Mouse (Mus musculus): ENCODE measurements at regions not wholly inside any gene's neighbourhood (a gene's known extent, or its start where the extent isn't known, plus 50 kb on each side); places are given as distances from the start of the nearest gene placed in this dataset.

DNA sequence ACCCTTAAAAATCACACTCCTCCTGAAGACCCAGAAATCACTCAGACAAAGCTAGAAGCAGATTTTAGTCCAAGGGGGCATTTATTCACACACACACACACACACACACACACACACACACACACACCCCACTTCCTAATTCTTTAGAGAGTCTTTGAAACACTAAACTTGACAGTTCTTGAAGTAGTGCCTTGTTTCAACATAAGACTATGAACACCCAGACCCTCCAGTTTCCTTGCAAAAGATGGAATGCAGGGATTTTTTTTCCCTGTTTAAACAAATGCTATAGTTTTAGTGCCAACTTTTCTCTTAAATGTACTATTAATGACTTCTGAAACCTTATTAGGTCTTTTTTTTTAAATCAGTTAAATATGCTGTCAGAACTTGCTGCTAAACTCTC is 279.2 kb upstream of the Fat1 start:
- DNase-seq (ENCODE audit: low read depth, low spot score): no peak

DNA sequence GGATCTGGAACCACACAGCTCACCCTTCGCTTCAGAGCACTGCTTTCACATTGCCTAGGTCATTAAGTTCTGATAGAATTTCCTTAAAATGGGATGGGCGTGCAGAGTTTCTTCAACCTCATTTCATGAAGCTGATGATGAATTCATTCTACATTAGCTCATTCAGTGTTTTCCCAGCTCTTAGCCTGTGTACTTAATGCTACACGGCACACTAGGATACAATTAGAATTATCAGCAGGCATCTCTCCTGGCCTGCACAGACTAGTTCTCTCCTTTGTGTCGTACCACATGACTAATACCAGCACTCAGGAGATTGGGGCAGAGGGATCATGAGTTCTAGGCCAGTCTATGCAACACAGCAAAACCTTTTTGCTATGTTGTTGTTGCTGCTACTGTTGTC is 278.8 kb upstream of the Fat1 start:
- no peak for DNase-seq (ENCODE audit: low read depth, low spot score)

DNA sequence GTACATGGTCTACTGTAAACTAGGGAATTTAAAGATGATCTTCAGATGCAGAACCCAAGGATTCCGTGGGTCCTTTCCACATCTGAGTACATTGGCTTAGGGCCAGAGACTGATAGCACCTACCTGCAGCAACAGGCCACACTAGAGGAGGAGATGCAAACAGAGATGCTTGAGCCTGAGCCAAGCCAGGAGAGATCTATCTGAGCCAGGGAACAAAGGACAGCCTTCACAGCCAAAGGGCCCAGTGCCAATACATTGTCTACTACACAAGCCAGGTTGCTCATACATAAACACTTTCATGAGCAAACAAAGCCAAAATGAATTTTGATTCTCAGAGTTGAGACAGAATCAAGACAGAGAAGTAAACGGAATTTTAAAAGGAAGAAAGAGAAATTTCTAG is 273.6 kb upstream of the Fat1 start:
- DNase-seq (ENCODE audit: low read depth, low spot score): no peak

DNA sequence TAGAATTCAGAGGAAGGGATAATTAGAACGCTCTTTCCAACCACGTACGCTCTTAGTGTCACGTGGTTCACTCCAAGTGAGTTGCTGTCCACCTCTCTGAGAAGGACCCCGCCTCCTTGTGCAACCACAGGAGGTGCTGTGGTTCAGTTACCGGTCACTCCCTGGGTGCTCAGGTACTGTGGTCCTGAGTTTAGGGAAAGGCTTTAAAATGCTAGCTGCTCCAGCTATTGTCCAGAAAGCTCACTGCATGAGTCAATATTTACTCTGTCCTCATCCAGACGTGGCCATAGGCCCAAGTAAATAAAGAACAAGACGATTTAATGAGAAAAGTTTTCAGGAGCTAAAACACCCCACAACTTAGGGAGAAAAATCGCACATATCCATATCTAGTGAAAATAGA is 248.1 kb upstream of the Fat1 start:
- no peak for DNase-seq (ENCODE audit: low read depth, low spot score)

DNA sequence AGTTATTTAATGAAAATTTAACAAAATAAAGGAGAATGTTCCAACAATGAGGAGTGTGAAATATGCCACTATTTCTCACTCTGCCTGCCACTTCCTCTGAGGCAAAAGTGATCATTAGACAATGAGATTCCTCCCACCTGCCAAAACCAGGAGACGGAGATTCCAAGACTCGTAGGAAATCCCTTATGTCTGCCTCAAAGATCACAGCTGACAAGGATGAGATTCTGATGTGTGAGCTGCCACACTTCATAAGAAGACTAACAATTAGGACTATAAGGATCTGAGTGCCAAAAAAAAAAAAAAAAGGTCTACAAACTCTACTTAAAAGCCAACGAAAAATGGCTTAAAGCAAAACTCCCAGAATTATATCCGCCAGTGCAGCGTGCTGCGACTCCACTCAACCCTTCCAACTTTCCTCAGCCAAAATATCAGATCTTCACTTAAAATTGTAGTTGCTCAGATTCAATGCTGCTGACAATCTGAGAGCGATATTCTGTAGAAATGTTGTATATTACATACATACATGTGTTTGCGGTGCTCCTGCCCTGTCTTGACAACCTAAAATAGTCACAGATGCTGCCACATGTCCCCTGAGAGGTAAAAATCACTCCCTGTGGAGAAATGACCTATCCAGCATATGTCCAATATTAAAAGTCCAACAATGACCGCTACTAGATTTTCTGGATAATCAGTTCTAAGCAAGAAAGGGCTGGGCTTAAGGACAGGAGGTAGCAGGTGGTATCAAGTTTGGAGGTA is 245.2 kb upstream of the Fat1 start:
- no peak for DNase-seq (ENCODE audit: low read depth, low spot score)

DNA sequence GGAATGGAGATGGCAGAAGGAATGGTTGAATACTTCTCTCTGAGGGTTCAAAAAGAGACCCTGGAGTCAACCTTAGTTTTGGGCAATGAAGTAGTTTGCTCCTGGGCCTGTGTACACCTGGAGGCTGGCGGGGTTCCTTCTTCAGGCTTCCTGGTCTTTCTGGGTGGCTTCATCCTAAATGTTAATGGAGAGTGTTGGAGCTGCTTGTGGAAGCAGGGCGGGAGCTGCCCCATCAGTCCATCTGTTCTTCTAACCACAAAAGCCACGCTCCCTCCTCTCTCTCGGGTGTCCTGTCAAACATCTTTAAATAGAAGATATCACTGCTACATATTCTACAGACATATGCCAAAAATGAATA is 244.7 kb upstream of the Fat1 start:
- no peak for DNase-seq (ENCODE audit: low read depth, low spot score)

DNA sequence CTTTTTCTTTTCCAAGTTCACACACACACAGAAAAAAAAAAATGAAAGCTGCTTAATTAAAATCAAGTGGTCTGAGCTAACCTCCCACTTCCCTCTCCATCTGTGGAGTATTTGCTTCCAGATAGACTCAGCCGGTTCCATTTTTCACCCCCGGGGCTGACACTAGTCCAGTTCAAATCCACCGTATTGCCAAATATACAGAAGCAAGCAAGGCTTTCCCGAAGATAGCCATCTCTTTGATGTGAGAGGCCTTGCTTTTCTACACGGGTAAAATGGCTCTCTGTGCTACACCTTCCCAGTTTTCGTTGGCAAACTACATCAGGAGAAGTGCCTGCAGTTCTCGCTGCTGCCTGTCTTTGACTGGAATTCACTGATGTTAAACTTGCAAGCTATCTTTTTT is 244.1 kb upstream of the Fat1 start:
- DNase-seq (ENCODE audit: low read depth, low spot score): no peak

DNA sequence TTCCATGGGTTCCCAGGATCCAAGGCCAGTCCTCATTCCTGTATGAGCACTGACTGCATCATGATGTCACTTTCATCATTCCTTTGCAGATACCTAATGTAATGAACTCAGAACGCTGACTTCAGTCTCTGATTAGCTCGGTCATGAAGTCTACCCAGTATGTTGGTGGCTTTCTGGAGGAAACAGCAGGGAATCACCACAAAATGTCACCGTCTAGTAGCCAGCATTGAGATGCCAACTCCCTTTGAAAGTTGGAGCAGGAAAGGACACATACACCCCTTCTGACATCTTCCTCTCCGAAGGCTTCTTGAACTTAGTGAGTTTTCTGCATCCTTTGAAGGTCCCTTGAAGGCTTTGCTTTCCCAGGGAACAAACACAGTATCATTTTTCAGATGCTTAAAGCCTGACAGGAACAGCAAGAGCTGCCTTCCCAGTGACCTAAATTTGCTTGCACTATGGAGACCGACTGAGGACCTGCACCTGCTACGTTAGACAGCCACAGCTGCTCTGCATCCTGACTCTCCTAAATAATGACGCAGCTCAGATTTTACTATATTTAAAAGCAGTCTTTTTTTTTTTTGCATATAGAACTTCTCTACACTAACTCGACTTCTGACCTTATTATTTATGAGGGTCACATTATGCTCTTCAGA is 243.1 kb upstream of the Fat1 start:
- DNase-seq (ENCODE audit: low read depth, low spot score): no peak

DNA sequence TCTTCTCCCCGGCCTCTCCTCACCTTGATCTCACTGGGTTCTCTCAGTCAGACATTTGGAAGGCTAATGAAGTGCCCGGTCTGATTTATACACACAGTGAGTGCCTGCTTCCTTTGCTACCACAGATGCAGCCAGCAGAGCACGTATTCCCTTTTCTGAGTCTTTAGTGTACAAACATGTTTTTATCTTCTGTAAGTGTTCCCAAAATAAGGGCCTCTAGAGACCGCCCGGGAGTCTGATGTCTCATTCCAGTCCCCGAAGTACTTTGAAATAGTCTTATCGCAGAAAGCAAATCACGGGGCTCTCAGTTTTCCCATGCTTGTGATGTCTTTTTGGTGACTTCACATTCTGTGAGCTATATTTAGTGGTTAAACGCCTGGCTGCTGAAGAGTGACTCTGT is 240.4 kb upstream of the Fat1 start:
- no peak for DNase-seq (ENCODE audit: low read depth, low spot score)

DNA sequence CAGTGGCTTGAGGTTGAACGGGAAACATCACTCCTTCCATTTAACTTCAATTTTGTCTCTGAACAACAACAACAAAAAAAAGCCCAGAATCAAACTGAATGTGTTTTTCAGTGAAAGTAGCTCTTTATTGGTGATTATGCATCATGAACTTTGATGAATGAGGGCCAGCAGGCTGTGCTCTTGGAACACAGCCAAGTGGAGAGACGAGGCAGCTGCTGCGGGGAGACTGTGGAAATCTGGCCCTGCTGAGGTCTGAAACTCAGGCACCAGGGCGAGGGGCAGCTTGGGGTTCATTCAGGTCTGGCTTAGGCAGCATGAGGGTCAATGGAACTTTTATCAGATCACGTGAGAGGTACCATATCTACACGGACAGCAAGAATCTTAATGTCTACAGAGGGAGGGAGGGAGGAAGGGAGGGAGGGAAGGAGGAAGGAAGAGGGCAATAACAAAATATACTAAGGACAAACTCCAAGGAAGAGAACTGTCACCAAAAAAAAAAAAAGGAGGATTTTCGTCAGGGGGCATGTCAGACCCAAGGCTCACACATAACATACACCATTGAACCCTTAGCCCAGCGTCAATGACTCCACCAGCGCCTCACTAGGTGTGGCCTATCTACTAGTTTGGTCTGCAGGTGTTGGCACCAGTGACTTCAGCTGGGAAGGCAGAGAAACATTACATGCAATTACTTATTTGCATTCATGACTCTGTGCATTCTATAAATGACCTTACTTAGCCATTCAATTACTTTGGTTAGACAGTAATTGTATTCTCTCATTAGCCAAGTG is 239.0 kb upstream of the Fat1 start:
- no peak for DNase-seq (ENCODE audit: low read depth, low spot score)

DNA sequence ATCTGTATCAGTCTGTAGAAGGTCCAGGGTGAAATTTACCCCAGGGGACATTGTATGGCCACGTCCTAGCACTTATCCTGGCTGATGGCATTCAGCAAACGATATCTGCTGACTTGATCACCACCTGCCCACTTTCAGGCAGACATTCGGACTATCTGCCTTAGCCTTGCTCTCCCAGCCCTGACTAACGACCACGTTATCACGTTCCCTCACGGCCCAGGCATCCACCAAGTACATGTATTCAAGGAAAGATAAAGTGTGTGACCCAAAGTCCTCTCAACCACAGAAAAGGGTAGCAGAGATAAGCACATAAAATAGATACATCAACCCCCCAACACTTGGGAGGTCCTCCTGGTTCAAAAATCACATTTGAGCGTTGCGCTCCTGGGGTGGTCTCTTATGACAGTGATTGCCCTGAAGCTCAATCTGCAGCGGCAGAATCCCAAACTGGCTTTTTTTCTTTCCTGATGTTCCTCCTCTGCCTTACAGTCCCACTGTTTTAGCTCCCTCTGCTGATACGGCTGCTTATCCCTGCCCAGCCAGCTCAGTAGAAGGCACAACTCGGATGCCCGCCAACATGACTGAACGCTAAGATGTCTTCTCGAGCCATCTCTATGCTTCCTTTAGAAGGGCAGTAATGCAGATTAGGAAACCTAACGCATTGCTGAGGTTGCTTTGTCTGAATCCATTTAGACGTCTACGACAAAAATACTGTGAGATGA is 235.7 kb upstream of the Fat1 start:
- DNase-seq (ENCODE audit: low read depth, low spot score): no peak

DNA sequence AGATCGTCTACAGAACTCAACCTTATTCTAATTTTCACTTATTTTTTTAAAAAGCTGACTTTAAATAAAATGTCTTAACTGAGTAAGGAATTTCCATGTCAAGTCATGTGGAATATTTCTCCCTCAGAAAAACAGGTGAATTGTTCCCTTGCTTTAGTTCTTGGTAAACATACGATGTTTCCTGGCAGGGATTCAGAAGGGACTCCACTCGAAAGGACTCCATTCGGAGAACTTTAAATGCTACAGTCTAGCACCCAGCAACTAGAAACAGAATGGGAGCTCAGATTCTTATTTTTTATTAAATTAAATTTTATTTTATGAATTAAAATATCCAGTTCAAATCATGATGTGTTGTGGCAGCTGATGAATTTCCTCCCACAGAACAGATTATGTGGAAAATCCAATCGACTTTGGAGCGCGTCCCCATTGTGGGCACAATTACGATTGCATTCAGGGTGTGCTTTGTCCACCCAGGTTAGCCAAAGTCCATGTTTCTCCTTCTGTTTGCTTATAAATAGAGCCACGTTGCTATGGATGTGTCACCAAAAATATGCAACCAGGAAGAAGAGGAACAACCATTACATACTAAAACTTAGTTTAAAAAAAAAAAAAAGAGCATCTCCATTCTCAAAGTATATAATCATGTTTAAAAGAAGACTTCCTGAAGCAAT is 230.5 kb upstream of the Fat1 start:
- DNase-seq (ENCODE audit: low read depth, low spot score): no peak

DNA sequence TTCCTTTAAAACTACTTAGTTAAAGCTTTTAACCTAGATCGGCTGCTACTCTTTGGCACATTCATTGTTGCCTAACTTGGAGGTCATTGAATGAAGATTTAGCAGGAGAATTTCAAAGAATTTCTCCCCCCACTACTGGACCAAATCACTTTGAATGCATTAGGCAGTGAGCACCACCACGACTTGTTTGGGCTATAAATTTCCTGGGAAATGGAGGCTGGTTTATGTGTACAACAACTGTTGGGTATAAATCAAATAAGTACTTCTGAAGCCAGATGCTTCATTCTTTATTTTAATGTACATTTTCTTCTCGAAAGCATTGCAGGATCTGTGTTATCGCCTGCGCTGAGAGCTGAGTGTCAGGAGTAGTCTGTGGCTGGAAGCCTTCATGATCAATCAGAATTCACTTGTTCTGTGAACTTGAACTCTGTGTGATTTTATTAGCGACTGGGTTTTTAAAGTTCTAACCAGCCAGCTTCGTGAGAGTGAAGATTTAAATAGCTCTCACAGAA is 226.5 kb upstream of the Fat1 start:
- DNase-seq (ENCODE audit: low read depth, low spot score): no peak

DNA sequence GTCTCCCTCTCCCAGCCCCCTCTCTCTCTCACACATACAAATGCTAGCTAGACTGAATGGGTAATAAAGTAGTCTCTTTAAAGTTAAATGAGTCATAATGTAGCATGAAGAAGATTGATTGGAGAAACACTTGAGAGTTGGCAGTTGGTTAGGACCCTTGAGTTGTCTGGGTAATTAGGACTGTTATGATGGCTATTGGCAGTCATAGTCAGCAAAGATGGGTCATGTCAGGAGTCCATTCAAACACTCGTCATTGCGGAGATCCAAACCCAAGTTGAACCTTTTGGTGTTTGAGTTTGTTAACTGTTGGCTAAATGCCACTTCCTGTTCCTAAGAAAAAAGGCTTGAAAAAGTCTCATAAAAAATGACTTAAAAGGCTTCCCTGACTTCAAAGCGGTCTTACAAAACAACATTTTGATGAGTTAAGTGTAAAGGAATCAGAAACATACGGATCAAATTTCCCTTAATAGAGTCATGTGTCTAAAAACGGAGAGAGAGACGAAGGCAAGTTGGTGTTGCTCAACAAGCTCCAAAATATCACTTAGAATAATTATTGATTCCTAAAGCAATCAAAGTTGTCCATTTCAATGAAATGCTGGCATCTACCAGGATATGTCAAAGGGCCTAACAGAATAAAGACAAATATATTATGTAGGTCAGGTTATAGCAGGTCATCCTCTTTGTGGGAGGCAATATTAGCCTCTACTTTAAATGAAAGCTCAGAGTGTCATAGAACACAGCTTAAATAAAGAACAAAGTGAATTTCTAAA is 225.9 kb upstream of the Fat1 start:
- DNase-seq (ENCODE audit: low read depth, low spot score): no peak

DNA sequence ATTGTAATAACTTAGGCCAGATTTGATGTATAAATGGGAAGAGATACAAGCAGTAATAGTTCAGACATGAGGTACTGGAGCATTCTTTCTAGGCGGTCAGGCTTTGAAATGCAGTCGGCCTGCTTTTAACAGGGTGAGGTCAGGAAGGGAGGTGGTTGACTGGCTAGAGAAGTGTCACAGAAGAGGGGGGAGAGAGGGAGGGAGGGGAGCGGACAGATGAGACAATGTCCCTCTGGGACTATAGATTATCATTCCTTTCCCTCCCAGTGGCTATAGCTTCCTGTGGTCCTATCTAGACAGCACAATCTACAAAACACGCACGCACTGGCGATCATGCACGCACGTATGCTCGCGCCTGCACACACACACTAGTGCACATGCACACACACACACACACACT is 200.7 kb upstream of the Fat1 start:
- DNase-seq (ENCODE audit: low read depth, low spot score): no peak

DNA sequence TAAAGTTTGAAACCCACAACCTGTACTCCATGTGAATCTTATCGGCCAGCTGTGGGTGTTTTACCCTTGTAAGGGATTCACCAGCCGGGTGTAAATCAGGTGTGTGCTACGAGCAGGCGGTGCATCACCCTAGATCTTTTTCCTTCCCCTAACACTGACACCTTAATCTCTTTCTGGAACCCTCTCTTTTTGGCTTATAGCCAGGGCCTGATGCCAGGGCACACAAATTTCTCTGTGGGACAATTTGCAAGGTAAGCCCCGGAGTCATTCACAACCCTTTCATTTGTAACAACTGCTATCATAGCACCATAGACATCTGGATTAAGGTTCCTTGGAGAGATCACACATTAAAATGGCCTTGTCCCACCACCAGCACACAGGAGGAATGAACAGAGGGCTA is 199.4 kb upstream of the Fat1 start:
- no peak for DNase-seq (ENCODE audit: low read depth, low spot score)

DNA sequence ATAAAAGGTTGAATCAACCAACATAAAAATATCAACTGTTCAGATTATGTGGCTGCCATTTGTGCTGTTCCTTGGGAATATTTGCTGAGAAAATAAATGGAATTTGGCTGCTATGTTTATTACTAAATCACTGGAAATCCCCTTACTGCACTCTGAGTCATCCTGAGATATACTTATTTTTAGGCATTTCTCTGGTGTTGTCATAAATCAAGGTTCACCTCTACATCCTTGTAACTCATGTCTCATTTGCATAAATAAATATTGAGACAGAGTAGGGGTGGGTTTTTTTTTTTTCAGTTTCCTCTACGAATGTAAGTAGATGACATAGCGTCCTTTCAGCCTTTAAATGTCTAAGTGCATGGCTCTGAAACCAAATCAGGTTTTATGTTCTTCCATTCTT is 191.9 kb upstream of the Fat1 start:
- DNase-seq (ENCODE audit: low read depth, low spot score): no peak

DNA sequence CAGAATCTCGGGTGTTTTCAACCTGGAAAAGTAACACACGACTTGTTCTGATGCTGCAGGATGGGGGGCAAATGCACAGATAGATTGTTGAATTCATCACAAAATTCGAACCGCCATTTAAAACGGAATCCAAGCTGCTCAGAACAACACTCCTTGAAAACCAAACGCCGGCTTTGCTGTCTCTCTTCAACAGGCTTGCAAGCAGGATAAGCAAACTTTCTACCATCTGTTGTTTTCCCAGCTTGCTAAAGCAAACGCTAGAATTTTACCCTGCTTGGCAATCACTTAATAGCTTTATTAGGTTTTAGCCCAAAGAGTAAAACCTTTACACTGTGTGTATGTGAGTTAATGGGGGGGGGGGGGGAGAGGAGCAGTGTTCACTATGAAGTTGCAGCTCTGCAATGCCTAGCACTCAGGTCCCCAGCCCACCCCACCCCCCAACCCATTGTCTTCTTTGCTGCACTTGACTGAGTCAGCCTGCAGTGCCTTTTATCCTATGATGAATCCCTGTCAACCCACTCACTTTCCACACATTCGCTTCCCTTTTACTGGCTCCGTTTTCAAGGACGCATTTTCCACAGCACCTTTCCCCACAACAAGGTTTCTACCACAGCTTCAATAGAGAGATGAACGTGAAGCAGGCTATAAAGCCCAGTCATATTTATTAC is 190.1 kb upstream of the Fat1 start:
- DNase-seq (ENCODE audit: low read depth, low spot score): no peak

DNA sequence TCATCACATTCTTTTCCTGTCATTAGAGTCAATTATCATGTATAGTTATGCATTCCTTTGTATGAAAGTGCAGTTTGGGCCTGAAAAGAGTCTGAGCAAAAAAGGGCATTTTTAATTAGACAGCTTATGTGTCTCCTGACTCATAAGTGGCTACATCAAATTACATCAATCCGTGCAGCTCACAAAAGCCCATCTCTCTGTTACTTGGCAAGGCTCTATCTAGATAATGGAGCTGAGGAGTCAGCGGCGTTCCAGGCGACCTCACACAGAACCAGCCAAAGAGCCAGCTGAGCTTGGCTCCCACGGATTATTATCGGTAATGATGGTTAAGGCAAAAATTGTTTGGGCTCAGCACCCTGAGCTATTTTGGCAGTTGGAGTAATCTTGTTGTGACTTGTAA is 176.5 kb upstream of the Fat1 start:
- no peak for DNase-seq (ENCODE audit: low read depth, low spot score)

DNA sequence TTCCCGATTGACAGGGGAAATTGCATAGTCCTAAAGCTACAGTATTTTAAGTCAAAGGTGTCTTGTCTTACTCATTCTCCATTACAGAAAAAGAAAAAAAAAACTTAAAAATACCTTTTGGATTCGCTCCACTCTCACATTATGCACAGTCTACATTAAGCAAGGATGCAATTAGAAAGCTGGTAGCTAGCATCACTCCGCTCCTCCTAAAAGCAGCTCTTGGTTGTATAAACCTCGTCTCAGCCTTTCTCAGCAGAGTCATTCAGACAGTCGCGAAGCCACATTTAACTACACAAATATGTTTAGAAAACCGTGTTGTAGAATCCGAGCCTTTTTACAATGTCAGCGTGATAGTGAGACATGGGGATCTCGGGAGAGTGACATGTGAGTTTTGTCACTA is 172.5 kb upstream of the Fat1 start:
- DNase-seq (ENCODE audit: low read depth, low spot score): no peak

Data from R1 (cell line).